In genomic region chr10:9272243-9272642, GRCm38 (mm10) we compare ENCODE assay signal across 8 mouse cellular contexts.
A peak's percentile ranks its signal among the peaks of the same experiment; 100 is the strongest.
DNase-seq lines count a peak whose midpoint lies in the region; ATAC-seq lines count a peak whose summit lies in the region.

No protein-coding gene starts in this region.

- DNase-seq in right cerebral cortex, postnatal 4 days = peak; percentile 12
- DNase-seq in right cerebral cortex, postnatal 14 days = no peak
- peak; percentile 75 for DNase-seq in forelimb bud, embryonic 11.5 days (ENCODE audit: low read depth, low spot score)
- peak; percentile 26 to 53 for DNase-seq in layer of hippocampus, postnatal 14 days (ENCODE audit: low spot score in 2 of 2)
- DNase-seq in retina, postnatal 1 day = peak; percentile 55
- no peak for DNase-seq in left cerebral cortex, postnatal 25 days (ENCODE audit: low spot score in 2 of 2)
- DNase-seq in spleen, adult 12 weeks (ENCODE audit: low spot score) = no peak

- intact Hi-C loops in left cerebral cortex, postnatal 25 days (cut with DNase I) = no loop called here

- ATAC-seq in megakaryocyte, adult 5-6 weeks (ENCODE audit: poor library complexity, severe bottlenecking) = no peak

Comparison
In these comparisons a context has a peak if more than half of its experiments do, and no peak if none do; other contexts are left out.
1. DNase-seq: peak in right cerebral cortex, postnatal 4 days (single experiment), forelimb bud, embryonic 11.5 days (single experiment), layer of hippocampus, postnatal 14 days (2 of 2) and retina, postnatal 1 day (single experiment); none in right cerebral cortex, postnatal 14 days (single experiment), left cerebral cortex, postnatal 25 days (0 of 2) and spleen, adult 12 weeks (single experiment).